Mouse (Mus musculus): ENCODE measurements around the gene Uqcc2.

Uqcc2 gene

GRCm38 (mm10) chr17:27153773-27154193 lies 20.1 kb upstream of the Uqcc2 start:
- no peak for DNase-seq

GRCm38 (mm10) chr17:27152976-27153723 lies 19.4 kb upstream of the Uqcc2 start:
- DNase-seq: no peak

- DNase-seq: peak; percentile 39
Measured at GRCm38 (mm10) chr17:27151411-27151810, 17.7 kb upstream of the Uqcc2 start.

- no peak for DNase-seq
Measured at GRCm38 (mm10) chr17:27150871-27151270, 17.2 kb upstream of the Uqcc2 start.

- no peak for DNase-seq
Measured at GRCm38 (mm10) chr17:27146323-27146923, 12.7 kb upstream of the Uqcc2 start.

- no peak for DNase-seq
Measured at GRCm38 (mm10) chr17:27144152-27144551, 10.4 kb upstream of the Uqcc2 start.

GRCm38 (mm10) chr17:27141971-27142450 lies 8.3 kb upstream of the Uqcc2 start:
- DNase-seq: no peak

GRCm38 (mm10) chr17:27140262-27140661 lies 6.5 kb upstream of the Uqcc2 start:
- no peak for DNase-seq

GRCm38 (mm10) chr17:27139304-27139703 lies 5.6 kb upstream of the Uqcc2 start:
- DNase-seq: no peak

- no peak for DNase-seq
Measured at GRCm38 (mm10) chr17:27138396-27138795, 4.7 kb upstream of the Uqcc2 start.

- DNase-seq: no peak
Measured at GRCm38 (mm10) chr17:27134715-27135114, 999 bp upstream of the Uqcc2 start.

GRCm38 (mm10) chr17:27134187-27134586 lies 471 bp upstream of the Uqcc2 start:
- DNase-seq: no peak

- no peak for DNase-seq
Measured at GRCm38 (mm10) chr17:27132238-27132637, 1.5 kb downstream of the Uqcc2 start.

GRCm38 (mm10) chr17:27131240-27131665 lies 2.5 kb downstream of the Uqcc2 start:
- DNase-seq: no peak

- DNase-seq: peak; percentile 62
Measured at GRCm38 (mm10) chr17:27130246-27130645, 3.5 kb downstream of the Uqcc2 start.

GRCm38 (mm10) chr17:27129819-27130218 lies 3.9 kb downstream of the Uqcc2 start:
- DNase-seq: no peak

GRCm38 (mm10) chr17:27129291-27129690 lies 4.4 kb downstream of the Uqcc2 start:
- DNase-seq: no peak

- DNase-seq: no peak
Measured at GRCm38 (mm10) chr17:27128189-27128588, 5.5 kb downstream of the Uqcc2 start.

GRCm38 (mm10) chr17:27126974-27127373 lies 6.7 kb downstream of the Uqcc2 start:
- no peak for DNase-seq

GRCm38 (mm10) chr17:27125669-27126202 lies 8.0 kb downstream of the Uqcc2 start:
- DNase-seq: no peak

- peak; percentile 80 for DNase-seq
Measured at GRCm38 (mm10) chr17:27125185-27125584, 8.5 kb downstream of the Uqcc2 start.

- DNase-seq: no peak
Measured at GRCm38 (mm10) chr17:27123813-27124375, 9.8 kb downstream of the Uqcc2 start.

- no peak for DNase-seq
Measured at GRCm38 (mm10) chr17:27123103-27123502, 10.6 kb downstream of the Uqcc2 start.

- no peak for DNase-seq
Measured at GRCm38 (mm10) chr17:27122701-27123100, 11.0 kb downstream of the Uqcc2 start.
